Comparison of ENCODE assay signal across 14 mouse cellular contexts in genomic region chr8:87234336-87234735, GRCm38 (mm10).
A peak's percentile ranks its signal among the peaks of the same experiment; 100 is the strongest.
DNase-seq lines count a peak whose midpoint lies in the region; ATAC-seq and TF ChIP-seq lines count a peak whose summit lies in the region.
"Had no signal": no experiment of that assay in that cellular context is flagged by ENCODE, and none has a peak within 500 bp of the region (broad histone marks: within the 10 kb centered on the region; RNA-seq: fewer than 3 reads in every experiment).

No protein-coding gene starts in this region.

- 0 out of 2 replicates have a peak overlapping the region, but pooled peaks have one; percentile 16 for H3K4me2 ChIP-seq in kidney, embryonic 16.5 days (replicated peaks; ENCODE audit: low read depth, low read length)
- H3K4me2 ChIP-seq: heart, embryonic 15.5 days had no signal

- TF ChIP-seq CTCF in gastrocnemius, adult 2 months (IDR thresholded peaks at IDR 0.05): no peak

- no peak overlapping the region for H3K4me3 ChIP-seq in kidney, embryonic 16.5 days (ENCODE audit: low read length)
- H3K4me3 ChIP-seq in limb, embryonic 10.5 days: no peak overlapping the region
- H3K4me3 ChIP-seq in gastrocnemius, adult 2 months: no peak overlapping the region
- H3K4me3 ChIP-seq: embryonic facial prominence, embryonic 12.5 days; heart, embryonic 15.5 days; megakaryocyte, embryonic 14.5 days had no signal

- H3K4me1 ChIP-seq in kidney, embryonic 16.5 days (ENCODE audit: insufficient read depth, low read length): peaks cover 23% of the 10 kb centered on the region
- peaks cover 37% of the 10 kb centered on the region for H3K4me1 ChIP-seq in limb, embryonic 10.5 days
- H3K4me1 ChIP-seq: megakaryocyte, embryonic 14.5 days had no signal

- 66% methylated on average over 5 of the region's 5 CpGs for WGBS in kidney, embryonic 16.5 days
- 81% methylated on average over 5 of the region's 5 CpGs for WGBS in limb, embryonic 10.5 days

- no peaks in the 10 kb centered on the region for H3K36me3 ChIP-seq in kidney, embryonic 16.5 days (ENCODE audit: insufficient read depth, low read length)
- H3K36me3 ChIP-seq in limb, embryonic 10.5 days: no peaks in the 10 kb centered on the region
- H3K36me3 ChIP-seq: embryonic facial prominence, embryonic 12.5 days; heart, embryonic 15.5 days had no signal

- intact Hi-C loops in gastrocnemius, adult 2 months (cut with DNase I): no loop called here

- H3K27ac ChIP-seq in kidney, embryonic 16.5 days (ENCODE audit: low read length): no peak overlapping the region
- H3K27ac ChIP-seq in limb, embryonic 10.5 days: peak overlapping the region; percentile 37; the same call in 1 of the 2 replicates
- no peak overlapping the region for H3K27ac ChIP-seq in gastrocnemius, adult 2 months
- H3K27ac ChIP-seq: embryonic facial prominence, embryonic 12.5 days; heart, embryonic 15.5 days had no signal

- H3K9ac ChIP-seq in kidney, embryonic 16.5 days (replicated peaks; ENCODE audit: low read length): no peak overlapping the region
- H3K9ac ChIP-seq: embryonic facial prominence, embryonic 12.5 days; heart, embryonic 15.5 days; liver, postnatal 0 days had no signal

- H3K9me3 ChIP-seq in kidney, embryonic 16.5 days (ENCODE audit: low read length): no peaks in the 10 kb centered on the region
- H3K9me3 ChIP-seq in limb, embryonic 10.5 days (replicated peaks): no peaks in the 10 kb centered on the region
- H3K9me3 ChIP-seq: embryonic facial prominence, embryonic 12.5 days; heart, embryonic 15.5 days; megakaryocyte, embryonic 14.5 days had no signal

- no peak for DNase-seq in kidney, postnatal 10 days
- peak; percentile 89 for DNase-seq in cerebellum, postnatal 25 days
- no peak for DNase-seq in limb, embryonic 10.5 days (ENCODE audit: low spot score)
- peak; percentile 47 for DNase-seq in retina, postnatal 1 day
- no peak for DNase-seq in lung, postnatal 10 days
- no peak for DNase-seq in kidney, adult 9 months
- no peak for DNase-seq in gastrocnemius, adult 2 months
- DNase-seq: adrenal gland, postnatal 36 days; kidney, adult 8-10 months; liver, postnatal 0 days had no signal

- H3K27me3 ChIP-seq in kidney, embryonic 16.5 days (ENCODE audit: insufficient read depth, low read length): no peaks in the 10 kb centered on the region
- peaks cover 6% of the 10 kb centered on the region; the same call in 1 of the 2 replicates for H3K27me3 ChIP-seq in limb, embryonic 10.5 days (ENCODE audit: low read depth, poor library complexity, severe bottlenecking)
- H3K27me3 ChIP-seq: embryonic facial prominence, embryonic 12.5 days; megakaryocyte, embryonic 14.5 days had no signal

- no peak for ATAC-seq in kidney, embryonic 16.5 days (ENCODE audit: low FRiP score, low TSS enrichment)
- ATAC-seq: liver, postnatal 0 days had no signal

Comparison
In these comparisons a context has a peak if more than half of its experiments do, and no peak if none do; other contexts are left out.
1. DNase-seq: peak in cerebellum, postnatal 25 days (2 of 2) and retina, postnatal 1 day (single experiment); none in kidney, postnatal 10 days (single experiment), limb, embryonic 10.5 days (single experiment), lung, postnatal 10 days (single experiment), kidney, adult 9 months (single experiment) and gastrocnemius, adult 2 months (single experiment).